Mouse (Mus musculus): ENCODE results near the gene Gm7233. TPM values are rescaled to one million over a fixed set of nuclear protein-coding genes. Genes with fewer than 3 reads are reported as not detected.
"Not testable (repeated sequence)": the region's sequence is repeated elsewhere in the genome, so short reads cannot be mapped to it uniquely, and the experiment has no call there.

The Gm7233 gene
- not detected for total RNA-seq (2021)
- long read RNA-seq, experiment 1 = 0 reads
- long read RNA-seq, experiment 2 = 0 reads

- not testable (repeated sequence) for DNase-seq
Measured at GRCm38 (mm10) chr14:43179567-43179966, at the start of gene Gm7233. Gene Gm7233, plus strand, starts transcription at chr14:43179867.

- DNase-seq = not testable (repeated sequence)
Measured at GRCm38 (mm10) chr14:43167189-43167588, 12.5 kb upstream of the Gm7233 start.

GRCm38 (mm10) chr14:43167942-43168341, 11.7 kb upstream of the Gm7233 start:
- not testable (repeated sequence) for DNase-seq

GRCm38 (mm10) chr14:43168573-43169170, 11.0 kb upstream of the Gm7233 start:
- DNase-seq = not testable (repeated sequence)

- not testable (repeated sequence) for DNase-seq
Measured at GRCm38 (mm10) chr14:43235204-43235603, 55.5 kb downstream of the Gm7233 start, which contains the start of gene Gm8122. Gene Gm8122, minus strand, starts transcription at chr14:43235304.

Other genes with a start within 250 kb of the Gm7233 start
- gene Gm8082, start 186.2 kb upstream of the Gm7233 start, total RNA-seq (2021) = not detected
- gene Gm10376, start 164.2 kb upstream of the Gm7233 start, total RNA-seq (2021) = not detected
- not detected for gene Gm8094, start 103.2 kb upstream of the Gm7233 start, total RNA-seq (2021)
- gene Gm8104, start 79.3 kb upstream of the Gm7233 start, total RNA-seq (2021) = not detected
- not detected for gene Gm8122, start 55.4 kb downstream of the Gm7233 start, total RNA-seq (2021)
- under 1 TPM in 1 of 2 experiments, not detected in 1; 0.39 TPM for gene Gm8126, start 78.8 kb downstream of the Gm7233 start, total RNA-seq (2021)
- gene Gm9732, start 95.2 kb downstream of the Gm7233 start, total RNA-seq (2021) = not detected
- not detected for gene Gm8127, start 114.0 kb downstream of the Gm7233 start, total RNA-seq (2021)
- gene 1700001F09Rik, start 167.9 kb downstream of the Gm7233 start, total RNA-seq (2021) = not detected
- gene Gm8138, start 236.5 kb downstream of the Gm7233 start, total RNA-seq (2021) = not detected